Mouse (Mus musculus) forebrain, embryonic 10.5 days (tissue): ENCODE measurements around the gene Uts2r. TPM values are rescaled to one million over a fixed set of nuclear protein-coding genes. Genes with fewer than 3 reads are reported as not detected.

Experiments
- DNase-seq: peaks from one replicate; pipeline ENCODE4 v3.0.0-alpha.2; 2017; ENCODE audit warnings: low spot score; ENCODE audit errors: extremely low spot score
- H3K27ac ChIP-seq: fragments of 300-500 bp; sonication (generic); 2 replicates; pipeline ENCODE4 v1.5.1; 2016; ENCODE audit warnings: mild to moderate bottlenecking
- H3K27me3 ChIP-seq: fragments of 300-500 bp; sonication (generic); 2 replicates; pipeline ENCODE4 v1.6.1; 2016; ENCODE audit warnings: mild to moderate bottlenecking; ENCODE audit not compliant: poor library complexity, severe bottlenecking
- H3K36me3 ChIP-seq: fragments of 300-500 bp; sonication (generic); replicated peaks from 2 replicates; pipeline ENCODE4 v1.6.1; 2016; ENCODE audit warnings: mild to moderate bottlenecking, moderate library complexity
- H3K4me1 ChIP-seq: fragments of 300-500 bp; sonication (generic); 2 replicates; pipeline ENCODE4 v1.6.1; 2016
- H3K4me3 ChIP-seq: fragments of 300-500 bp; sonication (generic); 2 replicates; pipeline ENCODE4 v1.5.1; 2016; ENCODE audit warnings: mild to moderate bottlenecking, moderate library complexity
- H3K9me3 ChIP-seq: fragments of 300-500 bp; sonication (generic); 2 replicates; pipeline ENCODE4 v1.6.1; 2016; ENCODE audit warnings: mild to moderate bottlenecking, moderate library complexity
- WGBS: fragments of 180-500 bp; shearing (Covaris S2); methylation state at CpG from one replicate; pipeline ENCODE4 v1.1.7; 2016; 5-methylcytosine and 5-hydroxymethylcytosine counted together
- polyA plus RNA-seq: library from polyadenylated mRNA; unstranded; fragments of >200 nt; fragmentation: Nextera tagmentation; extraction: Ambion mirVana; gene quantifications from 2 replicates; pipeline ENCODE4 v1.2.1, GENCODE M21; 2016

Uts2r gene
- polyA plus RNA-seq, result 0.09 TPM in 1 of 2 replicates, not detected in the other

DNA sequence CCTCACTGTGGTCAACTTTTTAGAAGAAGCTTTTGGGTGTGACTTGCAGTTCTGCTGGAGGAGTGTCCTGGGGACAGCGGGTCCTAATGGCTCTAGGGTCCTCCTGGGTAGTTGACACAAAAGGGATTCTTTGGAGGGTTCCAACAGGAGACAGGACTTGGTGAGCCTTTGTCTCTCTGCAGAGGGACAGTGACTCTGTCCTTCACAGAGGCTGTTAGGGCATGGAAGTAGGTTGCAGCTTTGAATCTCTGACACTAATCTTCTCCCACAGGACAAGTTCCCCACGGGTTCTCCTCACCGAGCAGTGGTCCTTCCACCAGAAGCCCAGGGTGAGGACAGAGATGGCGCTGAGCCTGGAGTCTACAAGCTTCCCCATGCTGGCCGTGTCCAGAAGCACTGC is at the start of gene Uts2r:
Gene Uts2r (plus strand): TSS at position 301 of the 400 bp plus-strand sequence.
- no peaks in the 10 kb centered on the region for H3K9me3 ChIP-seq
- DNase-seq, result no peak
- H3K27me3 ChIP-seq, result peaks cover 45% of the 10 kb centered on the region
- peaks cover 28% of the 10 kb centered on the region for H3K4me1 ChIP-seq
- no peak within 1 kb of the TSS for H3K4me3 ChIP-seq
- no peaks in the 10 kb centered on the region for H3K36me3 ChIP-seq
- no peak within 1 kb of the TSS for H3K27ac ChIP-seq
- 90% methylated on average over 5 of the region's 5 CpGs for WGBS

- WGBS, result 84% methylated on average over 3 of the region's 3 CpGs
- Histone ChIP-seq H3K27ac (no peak overlapping the region), H3K4me1 (no peaks in the 10 kb centered on the region), H3K4me3 (no peak overlapping the region), H3K9me3 (no peaks in the 10 kb centered on the region), H3K27me3 (no peaks in the 10 kb centered on the region), H3K36me3 (no peaks in the 10 kb centered on the region)
- DNase-seq, result no peak
Measured at GRCm38 (mm10) chr11:121111051-121111450, 49.0 kb upstream of the Uts2r start.

GRCm38 (mm10) chr11:121111601-121112000 is 48.5 kb upstream of the Uts2r start:
- H3K9me3 ChIP-seq, result no peaks in the 10 kb centered on the region
- no peaks in the 10 kb centered on the region for H3K4me1 ChIP-seq
- H3K36me3 ChIP-seq, result no peaks in the 10 kb centered on the region
- WGBS, result 78% methylated on average over 1 of the region's 1 CpGs
- no peak overlapping the region for H3K4me3 ChIP-seq
- H3K27me3 ChIP-seq, result no peaks in the 10 kb centered on the region
- DNase-seq, result no peak
- H3K27ac ChIP-seq, result no peak overlapping the region

DNA sequence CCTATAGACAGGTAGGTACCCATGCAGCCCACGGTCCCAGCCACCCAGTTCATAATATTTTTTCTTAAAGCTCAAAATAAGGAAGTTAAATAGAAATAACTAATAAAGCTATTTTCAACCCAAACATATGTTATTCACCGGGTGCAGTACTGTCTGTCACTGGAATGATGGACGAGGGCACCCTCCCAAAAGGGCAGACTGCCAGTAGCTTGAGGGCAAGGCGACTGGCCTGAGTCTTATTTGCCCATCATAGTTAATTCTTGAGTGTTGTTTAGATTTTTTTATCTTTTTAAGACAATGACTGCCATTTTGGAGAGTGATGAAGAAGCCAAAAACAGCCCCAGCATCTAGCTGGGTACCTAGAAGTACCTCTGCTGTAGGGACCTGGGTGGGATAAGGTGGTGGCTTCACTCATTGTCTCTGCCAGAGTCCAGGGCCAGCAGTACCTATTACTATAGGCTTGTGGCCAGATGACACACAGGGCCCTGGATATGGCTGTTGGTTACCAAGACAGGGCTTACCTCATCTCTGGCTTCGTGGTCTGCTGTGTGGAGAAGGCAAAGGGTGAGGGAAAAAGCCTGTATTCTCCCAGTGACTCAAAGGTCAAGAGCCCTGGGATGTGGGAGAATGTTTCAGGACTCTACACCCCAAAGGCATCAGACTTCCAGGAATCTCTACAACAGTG is 47.8 kb upstream of the Uts2r start:
- Histone ChIP-seq H3K27ac (no peak overlapping the region), H3K4me1 (no peaks in the 10 kb centered on the region), H3K36me3 (no peaks in the 10 kb centered on the region), H3K27me3 (no peaks in the 10 kb centered on the region), H3K4me3 (no peak overlapping the region), H3K9me3 (no peaks in the 10 kb centered on the region)
- WGBS, result 88% methylated on average over 5 of the region's 5 CpGs
- no peak for DNase-seq

- Histone ChIP-seq H3K27me3 (no peaks in the 10 kb centered on the region), H3K36me3 (no peaks in the 10 kb centered on the region), H3K4me3 (no peak overlapping the region), H3K4me1 (peaks cover 16% of the 10 kb centered on the region), H3K27ac (0 out of 2 replicates have a peak overlapping the region, but pooled peaks have one; percentile 15), H3K9me3 (no peaks in the 10 kb centered on the region)
- DNase-seq, result no peak
- whole genome bisulfite sequencing, result 93% methylated on average over 18 of the region's 18 CpGs
Measured at GRCm38 (mm10) chr11:121118106-121118505, 42.0 kb upstream of the Uts2r start.

DNA sequence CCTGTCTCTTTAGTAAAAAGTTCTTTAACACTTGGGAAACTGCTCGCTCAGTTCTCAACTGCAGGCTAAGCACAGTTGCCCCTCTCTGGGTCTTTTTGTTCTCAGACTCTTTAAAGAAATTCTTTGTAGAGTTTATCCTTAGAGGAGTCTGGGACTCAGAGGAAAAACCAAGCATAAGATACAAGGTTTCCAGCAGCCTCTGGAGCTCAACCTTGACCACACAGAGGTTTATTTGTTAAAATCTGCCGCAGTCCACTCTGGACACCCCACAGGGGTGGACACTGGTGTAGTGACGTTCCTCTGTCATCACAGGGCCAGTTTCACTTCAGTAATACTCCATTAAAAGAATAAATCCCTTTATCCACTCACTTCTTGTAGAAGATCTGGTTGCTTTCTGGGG is 41.5 kb upstream of the Uts2r start, which contains the start of gene Tex19.2:
Gene Tex19.2 (minus strand): TSS at position 101 of the 400 bp plus-strand sequence.
- Histone ChIP-seq H3K36me3 (no peaks in the 10 kb centered on the region), H3K27ac (peak within 1 kb of the TSS; percentile 15; the same call in 1 of the 2 replicates), H3K4me3 (no peak within 1 kb of the TSS), H3K27me3 (no peaks in the 10 kb centered on the region), H3K9me3 (no peaks in the 10 kb centered on the region), H3K4me1 (peaks cover 16% of the 10 kb centered on the region)
- no peak for DNase-seq
- WGBS, result 61% methylated on average over 3 of the region's 3 CpGs

GRCm38 (mm10) chr11:121121151-121121550 is 38.9 kb upstream of the Uts2r start:
- Histone ChIP-seq H3K4me1 (peaks cover 16% of the 10 kb centered on the region), H3K27ac (no peak overlapping the region), H3K27me3 (no peaks in the 10 kb centered on the region), H3K36me3 (no peaks in the 10 kb centered on the region), H3K4me3 (no peak overlapping the region), H3K9me3 (no peaks in the 10 kb centered on the region)
- DNase-seq, result no peak
- 90% methylated on average over 3 of the region's 3 CpGs for WGBS

DNA sequence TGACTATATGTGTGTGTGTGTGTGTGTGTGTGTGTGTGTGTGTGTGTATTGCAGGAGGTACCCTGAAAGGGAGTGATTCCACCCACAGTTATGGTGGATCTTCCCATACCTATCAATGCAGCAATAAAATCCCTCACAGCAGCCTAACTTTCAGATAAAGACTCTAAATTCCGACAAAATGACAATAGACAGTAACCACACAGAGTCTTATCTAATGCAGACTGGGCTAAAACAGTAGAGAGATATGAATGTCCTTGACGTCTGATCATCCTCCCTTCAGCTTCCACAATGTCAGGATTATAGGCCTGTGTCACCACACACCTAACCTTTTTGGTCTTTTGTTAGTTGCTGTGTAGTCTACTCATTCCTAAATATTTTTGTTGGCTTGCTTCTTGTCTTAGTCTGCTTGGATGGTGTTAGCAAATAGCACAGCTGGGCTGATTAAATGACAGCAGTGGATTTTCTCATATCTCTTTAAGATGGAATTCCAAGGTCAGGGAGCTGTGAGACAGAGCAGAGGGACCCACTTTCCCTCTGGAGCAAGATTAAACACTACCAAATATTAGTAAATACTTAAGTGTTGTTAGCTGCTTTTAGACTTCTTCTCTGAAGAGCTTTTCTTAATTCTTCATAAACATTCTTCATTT is 37.9 kb upstream of the Uts2r start:
- 73% methylated on average over 2 of the region's 2 CpGs for WGBS
- Histone ChIP-seq H3K27ac (no peak overlapping the region), H3K4me1 (peaks cover 16% of the 10 kb centered on the region), H3K9me3 (no peaks in the 10 kb centered on the region), H3K36me3 (no peaks in the 10 kb centered on the region), H3K27me3 (no peaks in the 10 kb centered on the region), H3K4me3 (no peak overlapping the region)
- no peak for DNase-seq

DNA sequence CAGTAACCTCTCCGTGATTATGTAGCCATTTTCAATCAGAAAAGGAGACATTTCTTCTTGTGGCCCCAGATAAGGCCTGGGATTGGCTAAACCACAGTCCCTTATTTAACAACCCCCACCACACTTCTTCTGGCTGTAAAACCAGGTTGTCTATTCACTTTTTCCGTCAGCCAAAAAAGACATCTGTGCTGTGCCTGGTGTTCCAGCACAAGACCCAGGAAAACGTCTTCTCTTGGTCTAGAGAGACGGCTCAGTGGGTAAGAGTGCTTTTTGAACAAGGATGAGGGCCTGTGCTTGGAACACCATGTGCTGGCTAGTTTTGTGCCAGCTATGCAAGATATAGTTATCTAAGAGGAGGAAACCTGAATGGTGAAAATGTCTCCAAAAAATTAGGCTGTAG is 36.6 kb upstream of the Uts2r start:
- WGBS, result 89% methylated on average over 4 of the region's 4 CpGs
- peaks cover 11% of the 10 kb centered on the region for H3K4me1 ChIP-seq
- H3K27me3 ChIP-seq, result no peaks in the 10 kb centered on the region
- no peaks in the 10 kb centered on the region for H3K9me3 ChIP-seq
- no peak overlapping the region for H3K4me3 ChIP-seq
- no peaks in the 10 kb centered on the region for H3K36me3 ChIP-seq
- DNase-seq, result no peak
- no peak overlapping the region for H3K27ac ChIP-seq

DNA sequence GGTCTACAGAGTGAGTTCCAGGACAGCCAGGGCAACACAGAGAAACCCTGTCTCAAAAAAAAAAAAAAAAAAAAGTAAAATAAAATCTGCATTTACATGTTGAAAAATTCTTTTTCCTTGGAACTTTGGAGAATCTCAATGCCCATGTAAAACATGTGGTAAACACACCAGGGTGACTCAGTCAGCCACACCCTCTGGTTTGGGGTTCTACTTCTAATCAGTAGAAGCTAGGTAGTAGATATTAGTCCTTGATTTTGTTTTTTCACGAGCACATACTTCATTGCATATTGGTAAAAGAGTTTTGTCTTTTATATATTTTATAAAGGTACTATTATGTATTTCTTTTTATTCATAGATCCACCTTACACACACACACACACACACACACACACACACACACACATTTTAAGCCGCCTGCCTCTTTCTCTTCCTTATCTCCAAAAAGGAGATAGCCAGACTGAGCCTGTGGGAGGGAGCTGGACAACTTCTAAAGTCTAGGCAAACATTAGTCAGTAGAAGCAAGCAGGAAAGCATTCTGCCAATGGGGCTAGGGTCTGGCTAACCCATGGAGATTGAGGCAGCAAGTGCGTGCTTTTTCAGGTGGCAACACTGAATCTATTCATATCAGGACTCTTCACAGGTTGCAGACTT is 34.4 kb upstream of the Uts2r start:
- WGBS, result 86% methylated on average over 3 of the region's 3 CpGs
- Histone ChIP-seq H3K36me3 (no peaks in the 10 kb centered on the region), H3K27ac (no peak overlapping the region), H3K27me3 (no peaks in the 10 kb centered on the region), H3K4me3 (no peak overlapping the region), H3K9me3 (no peaks in the 10 kb centered on the region), H3K4me1 (no peaks in the 10 kb centered on the region)
- DNase-seq, result no peak

- no peaks in the 10 kb centered on the region for H3K4me1 ChIP-seq
- 82% methylated on average over 1 of the region's 1 CpGs for WGBS
- DNase-seq, result no peak
- no peaks in the 10 kb centered on the region for H3K9me3 ChIP-seq
- no peak overlapping the region for H3K27ac ChIP-seq
- no peaks in the 10 kb centered on the region for H3K36me3 ChIP-seq
- H3K27me3 ChIP-seq, result no peaks in the 10 kb centered on the region
- no peak overlapping the region for H3K4me3 ChIP-seq
Measured at GRCm38 (mm10) chr11:121126395-121126794, 33.7 kb upstream of the Uts2r start.

- no peak for DNase-seq
- H3K36me3 ChIP-seq, result no peaks in the 10 kb centered on the region
- H3K9me3 ChIP-seq, result no peaks in the 10 kb centered on the region
- WGBS, result 92% methylated on average over 3 of the region's 3 CpGs
- no peak overlapping the region for H3K4me3 ChIP-seq
- H3K27ac ChIP-seq, result no peak overlapping the region
- H3K27me3 ChIP-seq, result no peaks in the 10 kb centered on the region
- no peaks in the 10 kb centered on the region for H3K4me1 ChIP-seq
Measured at GRCm38 (mm10) chr11:121127441-121127840, 32.6 kb upstream of the Uts2r start.

DNA sequence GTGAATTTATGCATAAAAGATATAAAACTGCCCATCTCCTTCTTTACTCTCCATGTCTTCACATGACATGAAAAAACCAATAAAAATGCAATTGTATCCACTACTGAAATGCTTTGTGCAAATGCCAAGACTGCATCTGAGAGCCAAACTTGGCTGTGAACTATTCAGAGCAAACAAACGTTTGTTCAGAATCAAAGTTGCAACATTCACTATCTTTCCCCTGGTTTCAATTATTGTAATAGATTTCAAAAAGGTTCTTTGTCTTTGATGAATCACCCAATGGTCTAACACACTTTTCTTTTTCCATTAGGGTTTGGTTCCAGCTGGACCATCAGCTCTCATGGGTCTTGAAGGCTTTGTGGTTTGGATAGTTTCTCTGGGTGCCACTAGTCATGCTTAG is 30.5 kb upstream of the Uts2r start:
- no peak for DNase-seq
- Histone ChIP-seq H3K9me3 (no peaks in the 10 kb centered on the region), H3K27ac (no peak overlapping the region), H3K4me3 (no peak overlapping the region), H3K36me3 (no peaks in the 10 kb centered on the region), H3K4me1 (no peaks in the 10 kb centered on the region), H3K27me3 (no peaks in the 10 kb centered on the region)
- 85% methylated on average over 1 of the region's 1 CpGs for WGBS
